Mouse (Mus musculus) cortical plate, adult 2 months (tissue): ENCODE measurements around the gene Fryl.

Experiments
- CTCF ChIP-seq: fragments of 200-500 bp; IDR thresholded peaks from 2 replicates; pipeline ENCODE4 v1.5.1; 2011; ENCODE audit warnings: mild to moderate bottlenecking, control low read depth, low read length; ENCODE audit not compliant: insufficient read depth; ENCODE audit errors: extremely low read depth
- POLR2A ChIP-seq: fragments of 200-500 bp; IDR thresholded peaks from 2 replicates; pipeline ENCODE4 v1.6.1; 2011; ENCODE audit warnings: mild to moderate bottlenecking, low read length, control low read depth; ENCODE audit not compliant: insufficient read depth; ENCODE audit errors: extremely low read depth

DNA sequence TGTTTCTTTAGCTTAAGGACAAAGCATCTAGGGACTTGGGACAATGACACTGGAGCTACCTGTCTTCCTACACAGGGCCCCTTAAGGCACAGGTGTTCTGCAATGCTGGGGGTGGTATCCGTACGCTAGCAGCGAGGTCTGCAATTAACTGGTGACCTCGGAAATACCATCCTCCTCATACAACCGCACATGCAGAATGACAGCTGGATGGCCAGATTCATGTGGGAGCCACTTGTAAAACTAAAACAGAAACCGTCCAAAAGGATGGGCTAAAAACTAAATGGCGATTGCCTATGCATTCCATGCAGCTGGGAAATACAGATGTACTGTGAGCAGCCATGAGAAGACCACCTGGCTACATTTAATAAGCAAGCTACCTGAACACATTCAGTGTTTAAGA is 34.6 kb downstream of the Fryl start:
- TF ChIP-seq CTCF (no peak), POLR2A (no peak)
